Mouse (Mus musculus): Measurements from ENCODE around the gene Nol3.

GRCm38 (mm10) chr8:105286907-105287306 is 11.0 kb downstream of the Nol3 start:
- no peak for TF ChIP-seq MYC (IDR thresholded peaks at IDR 0.05; ENCODE audit: low read depth, low read length)
- no peak for TF ChIP-seq POLR2A (IDR thresholded peaks at IDR 0.05; ENCODE audit: control insufficient read depth in 1 of 2, insufficient read depth in 1 of 2, low read depth in 1 of 2, low read length in 2 of 2, poor library complexity in 1 of 2)
- no peak for TF ChIP-seq CHD2 (IDR thresholded peaks at IDR 0.05; ENCODE audit: low read length)
- no peak for TF ChIP-seq ZMIZ1 (IDR thresholded peaks at IDR 0.05; ENCODE audit: low read depth, low read length)
- TF ChIP-seq CTCF (IDR thresholded peaks at IDR 0.05 in 2 of 3, conservative IDR thresholded peaks at IDR 0.05 in 1 of 3; ENCODE audit: control insufficient read depth in 1 of 3, insufficient read depth in 1 of 3, low read depth in 2 of 3, low read length in 3 of 3, poor library complexity in 1 of 3, severe bottlenecking in 1 of 3) = peak in 2 of 3 experiments; percentile 10 to 63; a peak in 2 of 6 replicates
- TF ChIP-seq E2F4 (IDR thresholded peaks at IDR 0.05; ENCODE audit: borderline replicate concordance, low read depth, low read length) = no peak
- TF ChIP-seq ZKSCAN1 (IDR thresholded peaks at IDR 0.05; ENCODE audit: low read depth, low read length) = no peak
- no peak for TF ChIP-seq RCOR1 (IDR thresholded peaks at IDR 0.05; ENCODE audit: low read depth, low read length)
- TF ChIP-seq USF1 (IDR thresholded peaks at IDR 0.05; ENCODE audit: low read depth, low read length) = no peak
- TF ChIP-seq POLR2AphosphoS5 (IDR thresholded peaks at IDR 0.05; ENCODE audit: borderline replicate concordance, low read depth, low read length) = no peak
- no peak for TF ChIP-seq JUND (IDR thresholded peaks at IDR 0.05; ENCODE audit: low read depth, low read length)
